Mouse (Mus musculus): ENCODE measurements at regions not wholly inside any gene's neighbourhood (a gene's known extent, or its start where the extent isn't known, plus 50 kb on each side); places are given as distances from the start of the nearest gene placed in this dataset.

DNA sequence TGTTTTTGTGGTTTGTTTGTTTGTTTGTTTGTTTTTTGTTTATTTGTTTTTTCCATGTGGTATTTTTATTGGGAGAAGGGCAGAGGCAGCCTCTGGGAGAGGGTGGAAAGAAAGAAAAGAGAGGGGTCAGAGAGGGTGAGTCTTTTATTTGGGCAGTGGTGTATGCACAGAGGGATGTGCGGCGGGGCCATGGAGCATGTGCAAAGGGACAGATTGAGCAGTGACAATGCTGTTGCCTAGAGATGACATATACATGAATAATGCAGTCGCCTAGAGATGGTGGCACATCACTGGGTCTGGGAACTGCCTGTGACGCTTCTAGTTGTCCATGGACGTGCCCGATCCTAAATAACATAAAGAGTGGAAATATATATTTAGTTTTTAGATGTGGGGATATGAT lies 598.3 kb downstream of the Tlr4 start:
- no peak for TF ChIP-seq CTCF (IDR thresholded peaks at IDR 0.05; ENCODE audit: low read depth, low read length)
- no peak for TF ChIP-seq POLR2AphosphoS5 (IDR thresholded peaks at IDR 0.05; ENCODE audit: insufficient replicate concordance, low read depth, low read length)
- no peak for TF ChIP-seq GATA1 (IDR thresholded peaks at IDR 0.05; ENCODE audit: borderline replicate concordance, low read length)
